Mouse (Mus musculus) cerebral cortex, adult 2 months (tissue): ENCODE results near the gene Msantd2.

ENCODE experiments used
- WGBS: fragments of 180-500 bp; shearing (Covaris S2); methylation state at CpG from one replicate; pipeline ENCODE4 v1.1.7; 2018; 5-methylcytosine and 5-hydroxymethylcytosine counted together

Msantd2 gene

DNA sequence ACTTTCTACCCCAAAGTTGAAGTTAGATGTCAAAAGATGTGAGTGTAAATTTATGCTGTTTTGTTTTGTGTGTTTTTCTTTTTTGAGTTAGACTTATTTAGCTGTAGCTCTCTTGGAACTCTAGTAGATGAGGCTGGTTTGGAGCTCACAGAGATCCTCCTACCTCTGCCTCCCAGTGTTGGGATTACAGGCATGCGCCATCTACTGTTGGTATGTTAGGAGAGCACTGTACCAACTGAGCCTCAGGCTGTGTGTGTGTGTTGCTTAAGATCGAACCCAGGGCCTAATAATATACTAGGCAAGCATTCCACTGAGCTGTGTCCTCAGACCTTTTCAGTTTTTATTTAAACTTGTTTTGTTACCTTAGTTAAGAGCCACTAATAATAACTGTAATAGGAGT is 23.0 kb downstream of the Msantd2 start:
- WGBS, result 93% methylated on average over 2 of the region's 2 CpGs

DNA sequence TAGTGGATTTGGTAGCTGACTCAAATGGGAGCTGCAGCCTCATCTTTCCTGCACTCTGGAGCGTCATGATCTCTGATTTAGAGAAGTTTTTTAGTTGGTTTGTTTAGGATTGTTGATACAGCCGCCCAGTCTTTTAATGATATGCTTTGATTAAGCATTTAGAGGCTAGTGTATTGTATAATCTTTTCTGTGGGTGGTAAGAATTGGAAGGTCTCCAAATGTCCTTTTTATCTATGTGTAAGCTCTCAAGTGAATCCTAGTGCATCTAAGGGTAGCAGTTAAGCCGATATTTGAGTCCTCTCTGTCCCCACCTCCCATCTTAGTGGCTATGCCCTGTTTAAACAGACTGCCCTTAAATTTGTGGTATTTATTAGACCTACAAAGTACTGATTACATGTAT is 25.3 kb downstream of the Msantd2 start:
- 64% methylated on average over 3 of the region's 3 CpGs for WGBS

DNA sequence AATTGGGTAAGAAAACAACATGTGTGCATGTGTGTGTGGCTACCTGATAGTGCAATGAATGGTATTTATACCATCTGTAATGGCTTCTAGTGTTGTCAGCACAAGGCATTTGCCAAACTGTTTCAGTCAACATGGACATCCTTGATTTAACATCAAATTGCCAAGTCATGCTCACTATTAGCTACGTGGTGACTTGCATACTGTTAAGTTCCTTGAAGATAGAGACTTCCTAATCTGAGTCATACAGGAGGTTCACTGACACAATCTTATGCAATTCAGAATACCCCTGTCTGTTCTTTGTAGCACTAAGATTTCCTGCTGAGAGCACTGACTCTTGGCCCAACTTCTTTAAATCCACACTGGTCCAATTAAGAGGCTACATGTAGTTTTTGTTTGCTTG is 28.3 kb downstream of the Msantd2 start:
- WGBS, result 37% methylated on average over 1 of the region's 1 CpGs

DNA sequence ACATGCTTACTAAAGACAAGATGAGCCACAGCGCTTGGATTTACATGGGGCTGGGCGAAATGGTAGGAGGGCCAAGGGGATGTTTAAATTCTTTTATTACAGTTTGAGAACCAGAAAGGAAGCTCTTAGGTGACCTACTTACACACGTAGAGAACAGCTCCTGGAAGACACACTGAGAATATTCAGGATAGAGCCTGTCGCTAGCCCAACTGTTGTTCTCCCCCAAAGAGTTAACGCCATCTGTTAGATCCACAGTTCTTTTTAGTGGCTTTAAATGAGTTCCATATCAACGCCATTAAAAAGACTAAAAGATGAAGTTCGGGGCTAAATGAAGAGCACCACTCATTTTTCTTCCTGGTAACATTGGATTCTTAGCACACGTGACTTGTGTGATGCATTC is 29.9 kb downstream of the Msantd2 start:
- 51% methylated on average over 8 of the region's 8 CpGs for WGBS

DNA sequence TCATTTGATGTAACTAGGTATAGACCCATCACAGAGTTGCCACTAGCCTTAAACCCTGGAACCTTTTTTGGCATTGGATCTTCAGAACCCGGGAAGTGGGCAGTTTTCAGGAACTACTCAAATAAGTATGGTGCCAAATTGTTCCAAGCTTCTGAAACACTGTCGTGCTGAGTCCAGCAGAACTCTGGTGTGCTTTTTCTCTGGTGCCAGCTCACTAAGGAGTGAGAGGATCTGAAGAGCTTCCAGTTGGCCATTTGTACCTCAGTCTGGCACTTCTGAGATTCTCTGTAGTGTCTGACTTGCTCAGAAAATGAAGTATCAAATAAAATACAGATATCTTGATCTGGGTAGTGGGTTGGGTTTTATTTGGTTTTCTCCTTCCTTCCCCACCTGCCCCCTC is 30.9 kb downstream of the Msantd2 start:
- 39% methylated on average over 2 of the region's 2 CpGs for WGBS

DNA sequence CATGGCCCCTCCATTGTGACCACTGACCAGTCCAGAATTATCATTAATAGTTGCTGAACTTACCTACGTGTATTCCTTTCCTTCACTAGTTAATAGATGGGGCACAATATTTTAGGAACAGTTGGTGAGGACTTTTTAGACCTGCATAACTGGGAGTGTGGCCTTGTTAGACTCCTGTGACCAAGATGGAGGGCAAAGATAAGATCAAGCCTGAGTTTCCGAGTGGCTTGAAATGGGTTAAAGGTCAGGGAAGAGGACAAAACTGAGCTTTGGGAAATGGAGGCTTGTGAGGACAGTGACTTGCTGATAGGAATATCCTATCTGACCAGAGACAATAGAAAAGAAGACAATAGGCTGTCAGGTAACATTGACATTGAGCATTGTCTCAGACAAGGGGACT is 36.3 kb downstream of the Msantd2 start:
- 94% methylated on average over 2 of the region's 2 CpGs for WGBS

DNA sequence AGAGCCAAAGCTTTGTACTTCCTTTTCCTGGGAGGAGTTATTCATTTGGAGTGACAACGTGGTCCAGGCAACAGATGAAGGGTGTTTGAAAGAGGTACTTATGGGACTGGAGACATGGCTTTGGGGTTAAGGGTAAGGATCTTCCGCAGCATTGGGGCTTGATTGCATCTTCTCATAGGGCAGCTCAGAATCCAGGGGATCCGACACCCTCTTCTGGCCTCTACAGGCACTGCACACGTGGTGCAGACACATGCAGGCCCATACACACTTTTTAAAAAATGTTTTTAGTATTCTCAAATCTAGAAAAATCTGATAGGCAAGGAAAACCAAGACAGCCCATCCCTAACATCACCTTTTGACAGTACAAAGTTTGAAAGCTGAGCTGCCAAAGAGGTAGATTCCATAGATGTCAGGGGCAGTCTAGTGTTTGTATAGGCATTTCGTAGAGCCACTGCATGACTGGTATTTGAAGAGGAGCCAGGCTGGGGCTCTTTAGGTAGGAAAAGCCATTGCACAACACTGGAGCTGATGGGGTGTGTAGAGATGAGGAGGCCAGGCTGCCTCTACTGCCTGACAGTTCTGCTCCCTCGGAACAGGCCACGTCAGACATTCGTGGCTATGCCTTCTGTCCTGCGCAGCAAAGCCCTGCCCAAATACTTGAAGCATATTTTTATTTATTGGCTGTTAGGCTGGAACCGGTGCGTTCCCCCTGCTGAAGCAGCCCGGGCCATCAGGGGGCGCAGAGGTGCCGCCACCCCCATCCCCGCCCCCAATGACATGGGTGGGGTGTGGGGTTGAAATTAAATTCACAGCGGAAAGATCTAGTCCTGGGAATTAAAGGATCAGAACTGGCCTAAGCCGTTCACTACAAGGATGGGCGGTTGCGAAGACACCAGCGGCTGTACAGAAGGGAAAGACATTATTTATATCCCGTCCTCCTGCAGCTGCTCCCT is 37.6 kb downstream of the Msantd2 start:
- 47% methylated on average over 21 of the region's 21 CpGs for WGBS

DNA sequence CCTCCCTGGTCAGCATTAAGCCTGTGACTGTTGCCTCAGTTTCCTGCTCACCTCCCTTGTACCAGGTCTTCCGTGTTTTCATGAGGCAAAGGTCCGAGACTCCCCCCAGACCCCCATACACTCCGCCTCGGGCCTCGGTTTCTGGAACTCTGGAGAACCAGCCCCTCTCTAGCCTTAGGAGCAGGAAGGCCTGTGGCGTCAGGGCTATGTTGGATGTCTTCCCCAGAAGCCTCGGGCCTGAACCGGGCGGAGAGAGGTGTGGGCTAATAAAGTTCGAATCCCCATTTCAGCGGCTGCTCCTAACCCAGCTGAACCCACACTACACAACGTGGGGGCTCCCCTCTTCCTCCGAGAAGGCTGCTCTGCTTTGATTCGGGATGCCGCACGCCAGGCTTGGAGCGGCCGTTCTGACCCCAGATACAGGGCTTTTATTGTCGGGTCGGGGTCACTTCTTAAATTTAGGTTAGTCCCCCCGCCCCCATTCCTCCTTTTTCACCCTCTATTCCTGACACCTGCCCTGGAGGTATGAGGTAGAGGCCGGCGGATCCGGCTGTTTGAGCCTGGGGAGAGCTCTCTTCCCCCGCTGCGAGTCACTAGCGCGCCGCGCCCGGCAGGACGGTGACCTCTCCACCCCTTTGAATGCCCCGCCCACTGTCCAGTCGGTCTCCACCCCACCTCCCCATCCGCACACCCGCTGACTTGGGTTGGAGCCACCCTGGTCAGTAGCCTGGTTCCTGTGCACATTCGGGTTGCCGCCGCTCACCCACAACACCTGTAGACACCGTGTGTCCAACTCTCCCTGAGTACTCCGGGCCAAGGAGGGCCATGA is 38.5 kb downstream of the Msantd2 start, which contains the start of gene Esam:
TSS of gene Esam (plus strand) at position 683 of the 829 bp plus-strand sequence.
- 33% methylated on average over 41 of the region's 41 CpGs for WGBS

DNA sequence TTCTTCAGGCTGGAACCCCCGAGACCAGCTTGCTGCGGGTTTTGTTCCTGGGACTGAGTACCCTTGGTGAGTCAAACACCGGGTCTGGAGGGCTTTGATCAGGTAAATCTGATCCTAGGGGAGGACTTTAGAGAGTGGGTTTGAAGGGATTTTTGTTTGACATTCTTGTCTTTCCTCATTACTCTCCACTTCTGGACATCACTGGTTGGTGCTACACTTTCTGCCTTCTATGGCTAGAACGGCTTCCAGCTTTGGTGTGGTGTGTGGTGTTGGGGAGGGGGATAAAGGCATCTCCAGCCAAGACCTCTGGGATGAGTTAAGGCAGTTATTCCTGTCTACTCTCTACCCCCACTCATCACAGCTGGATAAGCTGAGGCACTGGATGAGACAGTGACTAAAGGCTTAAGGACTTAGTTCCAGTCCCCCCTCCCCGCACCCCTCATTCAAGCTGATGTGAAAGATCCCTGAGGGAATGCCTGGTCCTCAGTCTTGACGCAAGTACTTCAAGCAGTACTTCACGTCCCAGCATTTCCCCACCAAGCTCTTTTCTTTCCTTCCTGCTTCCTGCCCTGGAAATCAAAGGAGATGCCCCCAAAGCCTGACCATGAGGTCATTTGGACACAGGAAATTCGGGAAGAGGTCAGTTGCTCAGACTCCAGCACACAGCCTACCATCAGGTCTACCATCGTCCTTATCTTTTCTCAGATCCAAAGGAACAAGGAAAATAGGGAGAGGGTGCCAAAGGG is 39.3 kb downstream of the Msantd2 start:
- 57% methylated on average over 9 of the region's 9 CpGs for WGBS

DNA sequence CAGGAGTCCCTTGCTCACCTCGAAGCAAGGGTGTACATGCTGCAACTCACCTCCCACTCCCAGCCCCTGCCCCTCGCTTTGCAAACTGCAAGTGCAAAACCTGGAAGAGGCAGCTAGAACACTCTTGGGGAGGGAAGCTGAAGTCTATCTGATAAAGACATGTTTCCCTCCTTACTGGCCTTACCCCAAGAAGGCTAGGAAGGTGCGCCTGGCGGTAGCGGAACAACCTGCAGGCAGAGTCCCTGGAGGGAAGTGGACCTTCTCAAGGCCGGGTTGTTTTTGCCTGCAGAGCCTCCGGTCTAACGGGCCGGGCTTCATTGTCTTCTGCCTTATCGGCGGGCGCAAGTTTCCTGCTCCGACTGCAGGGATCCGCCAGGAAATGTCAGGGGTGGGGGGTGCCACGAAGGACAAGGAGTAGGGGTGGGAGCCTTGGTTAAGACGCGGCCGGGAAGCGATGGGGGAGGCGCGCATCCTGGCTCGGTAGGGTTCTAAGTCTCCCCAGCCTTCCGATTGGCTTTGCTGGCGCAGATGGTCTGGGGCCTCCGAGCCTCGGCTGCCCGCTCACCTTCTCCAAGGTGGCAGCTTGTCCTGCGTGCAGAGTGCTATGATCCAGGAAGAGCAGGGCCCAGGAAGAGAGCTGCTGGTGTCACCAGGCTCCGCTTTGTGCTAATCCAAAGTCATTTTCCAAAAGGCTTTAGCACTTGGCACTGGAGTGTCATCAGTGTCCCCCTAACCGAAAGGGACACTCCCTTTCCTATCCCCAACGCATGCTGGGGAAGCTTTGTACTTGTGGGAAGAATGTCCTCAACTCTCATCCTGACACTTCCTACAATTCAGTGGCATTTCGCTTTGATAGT is 41.1 kb downstream of the Msantd2 start:
- whole genome bisulfite sequencing, result 14% methylated on average over 32 of the region's 32 CpGs

DNA sequence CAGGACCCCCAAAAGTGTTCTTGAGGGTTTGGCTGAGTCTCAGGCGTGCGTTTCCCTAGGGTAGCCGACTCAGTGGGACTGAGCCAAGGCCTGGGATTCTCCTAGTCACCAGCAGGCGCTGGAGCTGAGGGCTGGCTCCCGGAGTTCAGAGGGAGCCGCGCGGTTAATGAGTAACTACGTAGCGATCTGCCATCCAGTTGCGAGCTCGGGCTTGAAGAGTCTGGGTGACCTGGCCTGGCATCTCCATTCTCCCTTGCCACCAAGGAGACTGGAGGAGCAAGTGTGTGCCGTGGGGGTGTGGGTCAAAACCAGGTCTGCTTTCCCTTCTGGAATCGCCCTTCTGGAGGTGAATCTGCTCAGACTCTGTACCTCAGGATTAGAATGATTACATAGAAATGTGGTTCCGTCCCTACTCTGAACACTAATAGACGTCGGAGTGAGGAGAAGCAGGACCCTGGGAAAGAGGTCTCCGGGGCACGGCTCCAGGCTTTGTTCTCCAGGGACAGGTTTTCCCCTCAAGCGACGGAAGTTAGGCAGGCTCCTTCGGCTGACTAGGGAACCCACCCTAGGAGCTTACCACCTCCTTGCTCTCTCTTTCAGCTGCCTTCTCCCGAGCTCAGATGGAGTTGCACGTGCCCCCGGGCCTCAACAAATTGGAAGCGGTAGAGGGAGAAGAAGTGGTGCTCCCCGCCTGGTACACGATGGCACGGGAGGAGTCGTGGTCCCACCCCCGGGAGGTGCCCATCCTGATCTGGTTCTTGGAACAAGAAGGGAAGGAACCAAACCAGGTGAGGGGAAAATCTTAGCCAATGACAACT is 42.0 kb downstream of the Msantd2 start:
- WGBS, result 16% methylated on average over 31 of the region's 31 CpGs

DNA sequence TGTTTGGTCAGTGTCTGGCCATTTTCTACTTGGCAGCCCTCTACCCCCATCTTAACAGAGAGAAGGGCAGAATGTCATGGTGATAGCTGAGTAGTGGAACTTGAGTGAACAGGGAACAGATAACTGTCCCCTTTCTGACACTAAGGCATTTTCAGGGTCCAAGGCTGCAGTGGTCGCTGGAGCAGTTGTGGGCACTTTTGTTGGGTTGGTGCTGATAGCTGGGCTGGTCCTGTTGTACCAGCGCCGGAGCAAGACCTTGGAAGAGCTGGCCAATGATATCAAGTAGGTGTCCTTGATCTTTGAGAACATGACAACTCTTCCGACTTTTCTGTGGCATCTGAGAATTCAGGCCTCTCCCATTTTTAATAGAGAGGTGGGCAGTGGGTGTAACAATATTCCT is 47.7 kb downstream of the Msantd2 start:
- 83% methylated on average over 4 of the region's 4 CpGs for WGBS

DNA sequence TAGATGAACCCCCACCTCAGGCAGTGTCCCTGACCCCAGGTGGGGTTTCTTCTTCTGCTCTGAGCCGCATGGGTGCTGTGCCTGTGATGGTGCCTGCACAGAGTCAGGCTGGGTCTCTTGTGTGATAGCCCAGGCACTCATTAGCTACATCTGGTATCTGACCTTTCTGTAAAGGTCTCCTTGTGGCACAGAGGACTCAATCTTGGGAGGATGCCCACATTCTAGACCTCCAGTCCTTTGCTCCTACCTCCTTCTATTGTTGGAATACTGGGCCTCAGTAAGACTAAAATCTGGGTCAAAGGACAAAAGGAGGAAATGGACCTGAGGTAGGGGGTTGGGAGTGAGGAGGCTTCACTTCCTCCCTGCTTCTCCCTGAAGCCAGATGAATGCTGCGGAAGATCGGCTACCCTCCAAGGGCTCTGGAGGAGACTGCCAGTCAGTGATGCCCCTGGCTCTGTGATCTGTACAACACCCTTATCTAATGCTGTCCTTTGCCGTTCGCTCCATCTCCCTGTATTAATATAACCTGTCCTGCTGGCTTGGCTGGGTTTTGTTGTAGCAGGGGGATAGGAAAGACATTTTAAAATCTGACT is 48.6 kb downstream of the Msantd2 start:
- WGBS, result 61% methylated on average over 5 of the region's 5 CpGs

DNA sequence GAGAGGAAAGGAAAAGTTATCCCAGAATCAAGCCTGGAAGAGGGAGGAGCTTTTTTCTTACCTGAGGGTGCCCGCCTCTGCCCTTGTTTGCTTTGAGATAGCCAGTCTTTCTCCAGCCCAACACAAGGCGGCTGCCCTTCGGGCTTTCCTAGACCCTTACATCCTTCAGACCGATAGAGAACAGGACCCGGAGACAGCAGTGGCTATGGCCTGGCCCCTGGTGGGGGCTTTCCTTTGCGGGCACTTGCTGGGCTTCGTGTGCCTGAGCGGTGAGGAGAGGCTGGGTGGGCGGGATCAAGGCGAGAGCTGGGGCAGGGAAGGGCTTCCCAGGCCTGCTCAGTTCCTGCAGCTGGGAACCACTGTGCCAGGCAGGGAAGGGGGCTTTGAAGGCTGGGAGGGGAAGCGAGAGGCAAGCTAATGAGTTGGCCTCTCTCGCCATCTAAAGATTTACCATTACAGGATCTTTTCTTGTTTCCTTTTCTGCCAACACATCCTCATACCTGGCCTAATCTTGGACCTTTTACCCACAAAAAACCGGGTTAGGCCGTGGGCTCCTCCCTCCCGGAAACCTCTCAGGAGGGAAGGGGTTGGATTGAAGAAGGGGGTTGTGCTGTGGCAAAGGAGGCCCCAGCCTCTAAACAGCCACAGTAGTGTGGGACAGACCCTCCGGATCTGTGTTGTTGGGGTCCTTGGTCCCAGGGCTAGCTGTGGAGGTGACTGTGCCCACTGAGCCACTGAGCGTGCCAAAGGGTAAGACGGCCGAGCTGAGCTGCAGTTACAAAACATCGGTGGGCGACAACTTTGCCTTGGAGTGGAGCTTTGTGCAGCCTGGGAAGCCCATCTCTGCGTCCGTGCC is 50.3 kb downstream of the Msantd2 start, which contains the start of gene Vsig2:
TSS of gene Vsig2 (plus strand) at position 86 of the 856 bp plus-strand sequence.
- 45% methylated on average over 23 of the region's 23 CpGs for WGBS

DNA sequence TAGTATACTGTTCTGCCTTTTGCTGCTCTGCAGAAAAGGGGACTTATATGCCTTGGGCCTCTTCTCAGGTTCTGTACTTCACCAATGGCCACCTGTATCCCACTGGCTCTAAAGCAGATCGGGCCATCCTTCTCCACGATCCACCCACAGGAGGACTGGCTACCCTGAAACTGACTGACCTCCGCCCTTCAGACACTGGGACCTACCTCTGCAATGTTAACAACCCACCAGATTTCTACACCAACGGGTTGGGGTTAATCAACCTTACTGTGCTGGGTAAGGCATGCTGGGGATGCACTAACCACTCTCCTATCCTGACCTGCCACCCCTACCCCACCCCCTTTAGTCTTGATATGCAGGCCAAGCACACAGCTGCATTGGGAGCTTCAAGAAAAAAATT is 51.1 kb downstream of the Msantd2 start:
- 72% methylated on average over 4 of the region's 4 CpGs for WGBS

DNA sequence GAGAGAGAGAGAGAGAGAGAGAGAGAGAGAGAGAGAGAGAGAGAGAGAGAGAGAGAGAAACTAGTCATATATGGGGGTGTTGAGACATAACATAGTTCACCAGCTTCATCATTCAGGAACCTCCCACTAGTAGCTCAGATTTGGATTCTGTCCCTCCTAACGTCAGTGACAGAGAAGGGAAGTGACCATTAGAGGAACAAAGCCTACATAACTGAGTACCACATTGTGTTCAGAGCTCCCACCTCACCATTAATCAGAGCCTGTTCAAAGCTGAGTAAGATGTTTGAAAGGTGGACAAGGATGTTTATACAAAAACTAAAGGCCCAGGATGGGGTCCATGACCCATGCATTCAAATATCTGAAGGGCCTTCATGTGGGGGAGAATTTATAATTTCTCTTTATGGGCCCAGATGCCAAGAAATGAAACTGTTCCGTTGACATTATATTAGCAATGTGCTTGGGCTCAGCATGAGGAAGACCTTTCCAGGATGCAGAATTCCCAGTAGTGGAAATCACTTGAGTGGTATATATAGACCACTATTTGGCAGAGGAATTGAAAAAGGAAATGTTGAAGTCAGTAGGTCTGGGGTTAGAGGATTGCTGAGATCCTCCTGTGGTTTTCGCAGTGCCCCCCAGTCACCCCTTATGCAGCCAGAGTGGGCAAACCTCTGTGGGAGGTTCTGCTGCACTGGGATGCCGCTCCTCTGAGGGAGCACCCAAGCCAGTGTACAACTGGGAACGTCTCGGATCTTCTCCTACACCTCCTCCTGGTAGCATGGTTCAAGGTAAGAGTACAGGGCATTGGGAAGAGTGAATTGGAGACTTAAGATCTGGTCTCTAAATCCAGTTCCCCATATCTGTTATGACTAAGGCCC is 51.8 kb downstream of the Msantd2 start:
- WGBS, result 52% methylated on average over 6 of the region's 6 CpGs

DNA sequence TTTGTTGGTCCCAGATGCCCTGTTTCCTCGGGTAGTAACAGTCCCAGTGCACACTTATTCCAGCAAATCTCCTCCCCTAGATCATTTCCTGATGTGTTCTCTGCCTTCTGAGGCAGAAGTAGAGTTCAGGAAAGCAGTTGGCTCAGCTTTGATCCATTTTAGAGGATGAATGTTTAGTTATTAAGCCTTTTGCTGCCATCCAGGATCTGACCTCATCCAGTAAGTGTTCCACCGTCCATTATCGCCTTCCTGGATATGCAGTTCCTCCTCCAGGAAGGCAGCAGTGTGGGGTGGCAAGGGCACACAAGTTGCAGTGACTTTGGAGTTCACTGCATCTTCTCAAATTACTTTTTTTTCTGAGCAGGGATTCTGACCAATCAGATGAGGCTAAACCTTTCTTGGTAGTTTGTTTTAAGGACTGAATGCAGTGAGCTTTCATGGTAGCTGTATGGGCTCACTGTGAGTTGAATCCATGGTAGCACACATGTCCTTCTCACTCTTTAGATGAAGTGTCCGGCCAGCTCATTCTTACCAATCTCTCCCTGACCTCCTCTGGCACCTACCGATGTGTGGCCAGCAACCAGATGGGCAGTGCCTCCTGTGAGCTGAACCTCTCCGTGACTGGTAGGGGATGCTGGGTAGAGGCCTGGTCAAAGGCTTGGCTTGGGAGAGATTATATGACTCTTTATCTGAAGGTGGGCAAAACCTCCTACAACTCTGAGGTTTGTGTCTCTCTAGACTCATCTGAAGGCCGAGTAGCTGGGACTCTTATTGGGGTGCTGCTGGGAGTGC is 52.9 kb downstream of the Msantd2 start:
- 53% methylated on average over 7 of the region's 7 CpGs for WGBS
